Mouse (Mus musculus): Measurements from ENCODE around the gene Pex14.
A peak's percentile ranks its signal among the peaks of the same experiment; 100 is the strongest.

Gene Pex14

DNA sequence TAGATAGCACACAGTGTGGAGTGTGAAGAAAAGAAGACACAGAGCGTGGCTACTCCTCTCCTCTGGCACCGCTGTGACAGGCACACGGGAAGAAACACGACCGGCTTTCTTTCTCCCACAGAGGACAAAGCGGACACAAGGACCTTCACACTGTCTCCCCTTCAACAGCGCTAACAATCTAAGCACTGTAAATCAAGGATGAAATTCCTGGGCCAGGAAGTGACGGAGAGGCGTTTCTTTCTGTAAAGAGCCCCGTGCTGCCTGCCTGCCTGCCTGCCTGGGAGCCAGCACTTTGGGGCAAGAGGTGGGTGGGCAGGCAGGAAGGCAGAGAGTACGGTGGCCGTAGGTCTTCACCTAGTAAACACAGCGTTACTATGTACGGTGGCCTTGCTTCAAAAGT is 42.2 kb downstream of the Pex14 start:
- no peak for DNase-seq (ENCODE audit: low spot score)

DNA sequence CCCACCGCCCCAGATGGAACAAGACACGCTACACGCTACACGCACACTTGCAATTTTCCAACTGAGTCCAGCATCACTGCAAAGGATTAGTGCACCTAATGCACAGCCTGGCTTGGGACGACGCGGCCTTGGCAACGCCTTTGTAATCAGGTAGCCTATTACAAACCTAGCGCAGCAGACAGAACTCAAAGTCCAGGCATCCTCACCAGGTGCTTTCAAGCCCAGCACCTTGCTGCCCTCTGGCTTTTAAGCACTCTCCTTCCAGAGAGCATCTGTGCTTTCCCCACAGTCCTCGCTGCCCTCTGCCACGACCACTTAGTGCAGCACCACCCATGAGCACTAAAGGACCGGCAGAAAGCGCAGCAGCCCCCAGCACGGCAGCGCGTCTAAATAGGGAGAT is 42.7 kb downstream of the Pex14 start:
- DNase-seq (ENCODE audit: low spot score) = no peak

GRCm38 (mm10) chr4:149055847-149056246 is 43.8 kb downstream of the Pex14 start:
- no peak for DNase-seq (ENCODE audit: low spot score)

DNA sequence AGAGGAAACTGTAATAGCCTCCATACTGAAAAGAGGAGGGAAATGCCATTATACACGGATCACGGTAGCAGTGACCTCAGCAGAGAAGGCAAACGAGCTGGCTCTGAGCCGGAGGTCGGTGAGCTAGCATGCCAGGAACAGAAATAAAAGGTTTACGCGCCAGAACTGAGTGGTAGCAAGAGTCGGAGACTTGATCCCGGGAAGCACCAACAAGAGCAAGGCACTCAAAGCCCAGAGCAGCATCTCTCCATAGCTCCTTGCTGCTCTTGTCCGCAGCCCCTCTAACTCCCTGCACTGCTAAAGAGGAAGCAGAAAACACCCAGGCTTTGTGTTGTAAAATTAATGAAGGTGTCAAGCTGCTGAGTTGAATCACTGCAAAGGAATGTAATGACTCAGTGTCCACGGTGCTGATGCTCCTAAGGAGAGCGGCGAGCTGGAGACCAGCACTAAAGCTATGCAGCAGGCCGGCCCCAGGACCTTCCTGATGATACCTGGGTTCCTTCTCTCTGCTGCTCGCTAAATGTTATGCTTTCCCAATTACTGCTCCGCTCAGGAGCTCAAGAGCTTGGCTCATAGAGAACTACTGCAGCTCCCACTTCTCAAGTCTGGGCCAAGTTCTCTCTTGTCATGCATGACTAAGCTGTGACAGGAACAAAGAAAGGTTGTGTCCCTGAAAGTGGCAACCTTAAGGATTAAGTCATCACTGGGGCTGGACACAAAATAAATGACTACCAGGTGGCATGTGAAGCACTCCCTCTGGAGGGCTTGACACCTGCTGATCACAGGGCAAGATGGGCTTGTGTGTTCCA is 50.1 kb downstream of the Pex14 start:
- peak; percentile 36 for DNase-seq (ENCODE audit: low spot score)

- peak; percentile 33 for DNase-seq (ENCODE audit: low spot score)
Observed at GRCm38 (mm10) chr4:149048625-149049228, 50.9 kb downstream of the Pex14 start.

GRCm38 (mm10) chr4:149047360-149047759 is 52.3 kb downstream of the Pex14 start:
- peak; percentile 51 for DNase-seq (ENCODE audit: low spot score)

- no peak for DNase-seq (ENCODE audit: low spot score)
Observed at GRCm38 (mm10) chr4:149045885-149046284, 53.8 kb downstream of the Pex14 start.

GRCm38 (mm10) chr4:149040289-149040688 is 59.4 kb downstream of the Pex14 start:
- no peak for DNase-seq (ENCODE audit: low spot score)

- no peak for DNase-seq (ENCODE audit: low spot score)
Observed at GRCm38 (mm10) chr4:149037706-149038105, 62.0 kb downstream of the Pex14 start.

GRCm38 (mm10) chr4:149036592-149036991 is 63.1 kb downstream of the Pex14 start:
- DNase-seq (ENCODE audit: low spot score) = no peak

DNA sequence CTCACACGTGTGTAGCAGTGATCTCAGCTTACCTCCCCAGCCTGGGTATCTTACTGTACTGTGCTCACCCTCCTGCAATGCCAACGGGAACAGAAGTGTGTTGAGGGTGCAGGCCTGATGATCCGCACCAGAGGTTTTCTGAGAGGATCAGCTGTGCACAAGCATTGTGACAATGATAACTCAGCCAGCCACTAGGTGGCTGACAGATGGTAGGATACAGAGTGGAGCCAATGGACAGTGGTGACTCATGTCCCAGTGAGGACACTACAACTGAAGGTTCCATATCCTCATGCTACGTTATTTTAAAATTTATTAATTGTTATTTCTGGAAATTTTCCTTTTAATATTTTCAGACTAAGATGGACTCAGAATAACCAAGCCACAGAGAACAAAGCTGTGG is 68.2 kb downstream of the Pex14 start:
- DNase-seq (ENCODE audit: low spot score) = no peak

GRCm38 (mm10) chr4:149027571-149027970 is 72.1 kb downstream of the Pex14 start:
- DNase-seq (ENCODE audit: low spot score) = no peak

DNA sequence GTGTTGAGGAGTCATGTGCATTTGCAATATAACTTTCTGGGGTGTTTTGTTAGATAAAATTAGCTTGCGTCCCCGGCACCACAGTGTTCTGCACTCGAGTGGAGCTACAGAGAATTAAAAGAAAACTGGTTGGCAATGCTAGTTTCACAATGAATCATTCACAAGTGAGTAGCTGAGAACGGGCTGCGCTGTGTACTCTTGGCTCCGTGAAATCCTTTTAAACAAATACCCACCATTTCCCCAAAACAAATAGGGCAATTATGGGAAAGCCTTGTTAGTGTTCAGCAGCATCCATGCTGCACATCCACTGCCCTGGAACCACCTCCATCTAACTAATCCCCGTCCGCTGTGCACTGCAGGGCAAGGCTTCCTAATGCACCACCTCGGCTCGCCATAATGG is 74.4 kb downstream of the Pex14 start:
- DNase-seq (ENCODE audit: low spot score) = no peak

- DNase-seq (ENCODE audit: low spot score) = no peak
Observed at GRCm38 (mm10) chr4:149021021-149021420, 78.7 kb downstream of the Pex14 start.

DNA sequence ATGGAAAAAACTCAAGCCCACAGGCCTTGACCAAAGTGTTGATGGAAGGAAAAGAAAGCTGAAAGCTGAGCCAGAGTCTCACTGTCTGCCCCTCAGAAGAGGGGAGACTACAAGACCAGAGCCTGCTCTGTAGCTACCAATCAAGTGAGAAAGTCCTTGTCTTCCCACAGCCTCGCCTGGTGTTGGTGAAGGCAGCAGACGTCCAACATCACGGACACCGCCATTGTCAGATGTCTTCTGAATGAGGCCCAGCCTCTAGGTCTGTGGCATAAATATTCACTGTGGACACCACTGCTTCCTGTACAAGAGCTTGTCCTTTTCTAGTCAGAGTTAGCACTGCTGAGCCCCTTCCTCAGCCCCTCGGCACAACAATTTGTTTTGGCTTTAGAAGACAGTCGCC is 80.2 kb downstream of the Pex14 start:
- DNase-seq (ENCODE audit: low spot score) = no peak

DNA sequence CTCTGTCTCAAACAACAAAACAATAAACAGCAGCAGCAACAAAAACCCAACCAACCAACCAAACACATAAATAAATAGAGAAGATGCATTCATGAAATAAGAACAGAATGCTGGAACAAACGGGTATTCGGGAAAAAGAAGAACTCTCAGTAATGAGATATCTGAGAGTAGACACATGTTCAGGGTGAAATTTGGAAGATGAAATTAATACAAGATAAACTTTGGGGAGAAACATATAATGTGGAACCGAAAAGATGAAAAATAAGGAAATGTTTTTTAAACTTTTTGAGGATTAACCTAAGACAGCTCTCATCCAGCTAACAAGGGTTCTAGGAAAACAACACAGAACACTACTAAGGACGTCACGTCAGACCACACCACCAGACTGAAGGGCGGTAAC is 92.9 kb downstream of the Pex14 start:
- no peak for DNase-seq (ENCODE audit: low spot score)

DNA sequence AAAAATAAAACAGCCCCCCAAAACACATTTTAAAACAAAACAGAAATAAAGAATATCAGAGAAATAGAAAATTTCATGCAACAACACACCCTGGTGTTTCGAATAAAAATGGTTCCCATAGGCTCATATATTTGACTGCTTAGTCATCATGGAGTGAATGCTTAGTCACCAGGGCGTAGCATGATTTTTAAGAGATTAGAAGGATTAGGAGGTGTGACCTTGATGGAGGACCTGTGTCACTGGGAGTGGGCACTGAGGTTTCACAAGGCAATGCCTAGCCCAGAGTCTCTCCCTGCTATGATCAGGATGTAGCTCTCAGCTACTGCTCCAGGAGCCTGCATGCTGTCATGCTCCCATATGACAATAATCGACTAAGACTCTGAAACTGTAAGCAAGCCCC is 93.6 kb downstream of the Pex14 start:
- DNase-seq (ENCODE audit: low spot score) = no peak

DNA sequence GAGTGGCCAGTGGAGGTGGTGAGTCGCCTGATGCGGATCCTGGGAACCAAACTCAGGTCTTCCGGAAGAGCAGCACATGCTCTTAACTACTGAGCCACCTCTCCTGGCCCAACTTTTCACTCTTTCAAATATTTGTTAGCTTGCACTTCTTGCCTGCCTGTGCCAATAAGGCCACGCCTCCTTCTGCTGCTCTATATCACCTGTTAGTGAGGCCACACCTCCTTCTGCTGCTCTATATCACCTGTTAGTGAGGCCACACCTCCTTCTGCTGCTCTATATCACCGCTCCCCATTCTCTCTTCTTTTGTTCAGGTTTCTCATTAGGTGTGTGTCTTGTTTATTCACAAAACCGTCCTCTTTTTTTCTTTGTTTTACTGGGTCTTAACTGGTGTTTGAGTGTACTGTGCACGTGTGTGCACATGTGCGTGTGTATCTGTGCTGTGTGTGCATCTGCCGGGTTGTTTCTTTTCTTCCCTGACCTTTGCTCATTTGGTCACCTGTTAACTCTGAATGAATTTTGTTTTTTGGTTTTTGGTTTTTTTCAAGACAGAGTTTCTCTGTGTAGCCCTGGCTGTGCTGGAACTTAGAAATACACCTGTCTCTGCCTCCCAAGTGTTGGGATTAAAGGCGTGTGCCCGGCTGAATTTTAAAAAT is 97.1 kb downstream of the Pex14 start:
- DNase-seq (ENCODE audit: low spot score) = no peak

DNA sequence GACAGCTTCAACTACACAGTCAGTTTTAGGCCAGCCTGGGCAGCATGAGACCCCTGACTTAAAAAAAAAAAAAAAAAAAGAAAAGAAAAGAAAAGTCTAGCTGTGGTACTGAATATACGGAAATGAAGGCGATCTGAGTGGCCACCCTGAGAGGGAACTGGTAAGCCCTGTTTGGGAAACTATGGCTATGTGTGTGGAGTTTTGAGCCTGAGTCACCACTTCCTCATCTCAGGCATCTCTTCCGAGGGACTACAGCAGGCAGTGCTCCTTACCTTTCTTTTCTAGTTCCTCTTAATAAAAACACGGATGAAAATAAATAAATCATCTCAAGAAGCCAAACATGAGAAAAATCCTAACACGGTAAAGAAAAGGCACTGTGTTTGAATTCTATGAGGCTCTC is 98.2 kb downstream of the Pex14 start:
- DNase-seq (ENCODE audit: low spot score) = no peak

GRCm38 (mm10) chr4:149000746-149001145 is 98.9 kb downstream of the Pex14 start:
- DNase-seq (ENCODE audit: low spot score) = no peak

DNA sequence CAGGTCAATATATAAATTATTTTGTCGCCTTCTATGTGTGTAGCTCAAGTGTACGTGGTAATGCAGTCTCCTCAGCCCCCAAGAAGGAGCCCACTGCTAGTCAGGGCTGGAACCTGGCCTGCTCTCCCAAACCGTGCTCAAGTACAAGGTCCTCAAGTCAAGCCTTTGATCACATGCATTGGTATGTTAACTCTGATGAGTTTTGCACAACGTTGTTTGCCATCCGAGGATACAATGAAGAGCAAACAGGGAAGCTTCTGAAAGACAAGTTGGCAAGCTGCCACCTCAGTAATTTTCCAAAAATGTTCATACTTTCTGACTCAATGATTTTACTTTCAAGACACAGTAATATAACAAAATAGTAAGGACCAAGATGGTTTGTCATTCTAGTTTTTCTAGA is 105.7 kb downstream of the Pex14 start:
- DNase-seq (ENCODE audit: low spot score) = no peak

GRCm38 (mm10) chr4:148990038-148990437 is 109.6 kb downstream of the Pex14 start:
- no peak for DNase-seq (ENCODE audit: low spot score)
